Mouse (Mus musculus) left cerebral cortex, postnatal 36 days (tissue): ENCODE measurements around the gene Chad. TPM values are rescaled to one million over a fixed set of nuclear protein-coding genes. Genes with fewer than 3 reads are reported as not detected.

ENCODE experiments used
- DNase-seq, 2 experiments: peaks; one replicate each; pipeline ENCODE4 v3.0.0; 2021 to 2022; ENCODE audit warnings: low spot score in 2 of 2, mixed read lengths in 1 of 2
- intact Hi-C: fragments of 180-260 bp; cut with DNase I; formaldehyde crosslinking; loops from one replicate; pipeline ENCODE4 v1.15.1; 2025
- total RNA-seq, 2 experiments: library from RNA; stranded (reverse); gene quantifications; 2 replicates each; pipeline ENCODE4 v1.2.3; 2021

The Chad gene
- under 1 TPM in 1 of 2 experiments, not detected in 1; 0.20 TPM for total RNA-seq

DNA sequence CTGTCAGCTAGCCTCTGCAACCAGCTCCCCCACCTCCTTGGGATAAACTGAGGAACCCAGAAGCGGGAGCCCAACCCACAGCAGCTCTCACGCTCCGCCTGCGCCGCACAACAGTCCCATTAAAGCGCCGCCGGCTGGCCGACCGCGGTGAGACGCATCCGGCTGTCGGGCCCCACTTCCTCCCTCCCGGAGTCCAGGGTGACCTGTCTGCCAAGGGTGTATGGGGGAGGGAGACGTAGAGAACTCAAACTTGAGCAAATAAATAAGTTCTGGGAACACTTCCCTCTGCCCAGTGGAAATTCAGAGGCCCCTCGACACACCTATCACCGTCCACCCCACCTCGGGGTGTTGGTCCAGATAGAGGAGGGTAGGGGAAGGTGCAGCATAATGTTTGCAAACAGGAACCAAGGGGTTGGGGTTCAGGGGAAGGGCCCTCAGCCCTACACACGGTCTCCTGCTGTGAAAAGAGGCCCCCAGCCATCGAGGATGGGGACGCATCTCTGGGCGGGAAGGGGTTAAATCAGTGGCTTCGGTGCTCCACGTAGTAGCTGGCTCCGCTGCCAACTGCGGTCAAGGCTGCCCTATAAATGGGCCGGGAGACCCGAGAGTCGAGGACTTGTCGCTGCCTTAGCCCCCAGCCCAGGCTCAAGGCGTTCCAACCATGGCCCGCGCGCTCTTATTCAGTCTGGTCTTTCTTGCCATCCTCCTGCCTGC is at the start of gene Chad:
Chad (plus strand) TSS at position 611 of the 714 bp plus-strand sequence.
- intact Hi-C loops, result no loop called here
- DNase-seq, result no peak

GRCm38 (mm10) chr11:94521219-94521843 is 43.5 kb upstream of the Chad start, which contains the start of gene Mycbpap:
TSS of gene Mycbpap (minus strand) at chr11:94521742.
- DNase-seq, result peak; percentile 68 to 75
- intact Hi-C loops, result no loop called here

- DNase-seq, result no peak
- intact Hi-C loops, result no loop called here
Observed at GRCm38 (mm10) chr11:94526171-94526879, 38.5 kb upstream of the Chad start.

DNA sequence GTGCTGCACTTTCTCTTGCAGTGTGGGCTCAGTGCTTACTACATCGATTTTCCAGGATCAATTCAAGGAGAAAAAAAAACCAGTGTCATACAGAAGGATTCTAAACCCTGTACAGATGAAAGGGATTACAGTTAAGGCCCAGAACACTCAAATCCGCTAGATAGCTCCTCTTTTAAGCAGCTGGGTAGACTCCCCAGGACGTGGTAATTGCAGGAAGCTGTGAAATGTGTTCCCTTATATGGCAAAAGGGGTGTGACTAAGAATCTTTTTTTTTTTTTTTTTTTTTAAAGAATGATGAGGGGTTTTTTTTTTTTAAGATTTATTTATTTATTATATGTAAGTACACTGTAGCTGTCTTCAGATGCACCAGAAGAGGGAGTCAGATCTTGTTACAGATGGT is 36.0 kb upstream of the Chad start:
- no peak for DNase-seq
- intact Hi-C loops, result no loop called here

DNA sequence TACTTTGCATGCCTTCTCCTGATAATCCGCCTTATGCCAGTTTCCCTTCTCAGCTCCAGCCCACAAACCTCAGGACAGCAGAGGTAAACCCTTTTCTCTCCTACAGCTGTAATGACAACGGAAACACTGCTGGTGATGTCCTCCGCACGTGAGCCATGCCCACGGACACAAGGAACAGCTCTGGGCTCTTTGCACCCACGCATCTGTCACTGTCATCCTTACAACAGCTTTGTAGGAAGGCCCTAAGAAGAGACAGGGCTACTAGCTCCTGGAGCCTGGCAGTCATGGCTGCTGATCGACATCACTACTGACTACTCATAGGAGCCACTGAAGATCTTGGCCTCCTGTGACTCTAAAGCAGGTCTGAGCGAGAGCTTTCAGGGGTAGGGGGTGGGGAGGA is 31.7 kb upstream of the Chad start:
- intact Hi-C loops, result no loop called here
- DNase-seq, result peak; percentile 32 to 37

- intact Hi-C loops, result no loop called here
- DNase-seq, result no peak
Observed at GRCm38 (mm10) chr11:94538733-94539292, 26.0 kb upstream of the Chad start.

GRCm38 (mm10) chr11:94539761-94540160 is 25.1 kb upstream of the Chad start:
- no peak for DNase-seq
- intact Hi-C loops, result loop anchor here (5.0 kb wide), 1 partner anchor 197 kb away; no protein-coding TSS in a partner anchor

DNA sequence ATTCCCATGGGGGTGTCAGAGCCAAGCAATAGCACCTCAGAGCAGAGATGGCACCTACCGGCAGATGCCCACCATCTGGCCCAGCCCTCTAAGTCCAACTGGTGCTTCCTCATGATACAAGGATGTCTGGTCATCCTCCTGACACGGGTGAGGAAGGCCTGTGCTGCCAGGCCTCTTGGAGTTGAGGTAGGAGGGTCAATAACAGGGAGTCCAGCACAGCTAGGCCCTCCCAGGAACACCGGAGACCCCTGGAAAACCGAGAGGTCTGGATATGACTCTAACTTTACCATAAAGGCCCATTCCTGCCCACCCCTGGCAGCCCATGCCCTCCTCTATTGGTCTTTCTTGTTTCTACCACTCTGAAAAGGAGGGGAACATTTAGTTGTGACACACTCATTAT is 22.4 kb upstream of the Chad start:
- no peak for DNase-seq
- intact Hi-C loops, result loop anchor here (5.0 kb wide), 1 partner anchor 200 kb away; no protein-coding TSS in a partner anchor

DNA sequence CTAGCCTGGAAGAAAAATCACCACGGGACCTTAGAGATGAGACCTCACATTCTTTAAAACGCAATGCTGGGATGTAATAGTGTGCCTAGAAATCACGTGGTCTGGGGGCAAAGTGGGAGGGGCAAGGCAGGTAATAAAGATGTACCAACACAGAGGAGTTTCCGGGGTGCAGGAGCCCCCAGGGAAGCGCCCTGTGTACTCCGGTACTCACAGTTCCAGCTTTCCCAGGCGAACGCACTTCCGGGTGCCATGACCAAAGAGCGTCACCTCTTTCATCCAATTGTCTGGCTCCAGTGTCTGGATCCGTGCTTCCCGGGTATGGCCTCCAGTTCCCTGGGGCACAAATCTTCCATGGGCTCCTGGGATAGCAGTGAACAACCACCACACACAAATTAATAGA is 21.5 kb upstream of the Chad start:
- intact Hi-C loops, result loop anchor here (5.0 kb wide), 1 partner anchor 201 kb away; no protein-coding TSS in a partner anchor
- DNase-seq, result no peak

GRCm38 (mm10) chr11:94543932-94544331 is 20.9 kb upstream of the Chad start:
- DNase-seq, result peak; percentile 89 to 92
- intact Hi-C loops, result loop anchor here (5.0 kb wide), 1 partner anchor 202 kb away; no protein-coding TSS in a partner anchor

DNA sequence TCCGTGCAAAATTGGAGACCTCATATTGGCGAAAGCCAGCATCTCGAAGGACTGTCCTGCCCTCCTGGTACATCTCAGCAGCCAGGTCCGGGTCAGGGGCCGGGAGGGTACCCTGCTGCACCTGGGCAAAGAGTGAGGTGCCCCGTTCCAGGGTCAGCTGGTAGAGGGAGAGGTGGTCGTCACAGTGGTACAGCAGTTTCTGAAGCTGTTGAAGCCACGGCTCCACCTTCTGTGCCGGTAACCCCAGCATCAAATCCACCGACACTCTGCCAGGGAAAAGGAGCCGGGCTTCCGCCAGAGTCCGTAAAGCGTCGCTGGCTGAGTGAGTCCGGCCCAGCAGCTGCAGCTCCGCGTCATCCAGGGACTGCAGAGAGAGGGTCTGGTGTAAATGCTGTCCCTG is 20.4 kb upstream of the Chad start:
- DNase-seq, result peak; percentile 21 to 45
- intact Hi-C loops, result loop anchor here (5.0 kb wide), 1 partner anchor 202 kb away; no protein-coding TSS in a partner anchor

DNA sequence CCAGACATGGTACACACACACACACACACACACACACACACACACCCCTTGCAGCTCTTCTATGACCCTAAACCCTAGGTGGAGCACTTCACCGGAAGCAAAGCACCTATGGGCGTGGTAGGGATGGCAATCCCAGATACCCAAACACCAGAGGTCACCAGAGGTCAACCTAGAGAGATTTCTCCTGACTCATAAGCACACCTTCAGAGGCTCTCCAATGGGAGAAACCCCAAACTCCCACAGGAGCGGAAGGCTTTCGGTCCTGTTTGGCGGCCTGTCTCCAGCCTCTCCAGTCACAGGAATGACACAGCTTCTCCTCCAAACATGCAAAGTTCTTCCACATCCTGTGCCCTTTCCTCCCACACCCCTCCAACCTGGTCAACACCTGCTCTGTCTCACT is 18.5 kb upstream of the Chad start:
- DNase-seq, result no peak
- intact Hi-C loops, result loop anchor here (5.0 kb wide), 3 partner anchors 59 to 124 kb away; partner anchors contain the start of genes Lrrc59 and Spata20

GRCm38 (mm10) chr11:94547271-94547670 is 17.6 kb upstream of the Chad start:
- DNase-seq, result no peak
- intact Hi-C loops, result loop anchor here (5.0 kb wide), 3 partner anchors 60 to 125 kb away; partner anchors contain the start of genes Lrrc59 and Spata20

GRCm38 (mm10) chr11:94548041-94548784 is 16.6 kb upstream of the Chad start:
- intact Hi-C loops, result loop anchor here (2.0 to 5.0 kb wide), 4 partner anchors 61 to 219 kb away; partner anchors contain the start of genes Ankrd40, Lrrc59 and Spata20
- no peak for DNase-seq

DNA sequence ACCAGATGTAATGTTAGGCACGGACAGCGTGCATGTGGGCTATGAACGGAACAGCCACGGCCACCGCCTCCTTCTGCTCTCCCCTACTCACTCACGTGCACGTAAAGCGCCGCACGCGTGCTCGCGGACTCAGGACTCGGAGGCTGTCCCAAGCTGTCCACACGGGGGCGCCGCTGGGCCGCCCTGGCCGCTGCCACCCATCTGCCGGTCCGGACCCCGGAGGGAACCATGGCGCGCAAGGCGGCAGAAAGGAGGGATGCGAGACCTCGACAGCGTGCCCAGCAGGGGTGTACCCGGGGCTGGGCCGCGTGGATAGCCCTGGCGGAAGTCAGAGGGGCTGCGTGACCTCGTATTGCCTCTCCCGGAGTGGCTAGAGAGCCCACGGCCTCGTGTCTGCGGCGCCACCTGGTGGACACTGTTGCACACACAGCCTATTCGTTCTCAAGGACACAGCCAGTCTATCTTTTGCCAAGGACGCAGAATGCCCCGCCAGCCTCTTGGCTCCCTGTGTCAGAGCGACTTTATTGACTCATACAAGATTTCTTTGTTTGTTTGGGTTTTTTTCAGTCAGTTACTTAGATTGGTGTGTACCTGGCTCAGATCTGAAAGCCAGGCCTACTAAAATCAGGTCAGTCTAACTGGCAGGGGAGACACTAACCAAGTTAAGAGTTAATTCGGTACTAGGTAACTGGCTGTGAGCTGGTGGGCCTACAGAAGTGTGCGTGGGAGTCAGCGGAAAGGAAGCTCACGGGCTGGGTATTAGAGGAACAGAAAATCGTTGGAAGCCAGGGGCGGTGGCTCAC is 15.8 kb upstream of the Chad start, which contains the start of gene Rsad1:
Rsad1 (minus strand) TSS at position 368 of the 803 bp plus-strand sequence.
- peak; percentile 95 to 97 for DNase-seq
- intact Hi-C loops, result loop anchor here (2.0 to 5.0 kb wide), 4 partner anchors 62 to 220 kb away; partner anchors contain the start of genes Ankrd40, Lrrc59 and Spata20

DNA sequence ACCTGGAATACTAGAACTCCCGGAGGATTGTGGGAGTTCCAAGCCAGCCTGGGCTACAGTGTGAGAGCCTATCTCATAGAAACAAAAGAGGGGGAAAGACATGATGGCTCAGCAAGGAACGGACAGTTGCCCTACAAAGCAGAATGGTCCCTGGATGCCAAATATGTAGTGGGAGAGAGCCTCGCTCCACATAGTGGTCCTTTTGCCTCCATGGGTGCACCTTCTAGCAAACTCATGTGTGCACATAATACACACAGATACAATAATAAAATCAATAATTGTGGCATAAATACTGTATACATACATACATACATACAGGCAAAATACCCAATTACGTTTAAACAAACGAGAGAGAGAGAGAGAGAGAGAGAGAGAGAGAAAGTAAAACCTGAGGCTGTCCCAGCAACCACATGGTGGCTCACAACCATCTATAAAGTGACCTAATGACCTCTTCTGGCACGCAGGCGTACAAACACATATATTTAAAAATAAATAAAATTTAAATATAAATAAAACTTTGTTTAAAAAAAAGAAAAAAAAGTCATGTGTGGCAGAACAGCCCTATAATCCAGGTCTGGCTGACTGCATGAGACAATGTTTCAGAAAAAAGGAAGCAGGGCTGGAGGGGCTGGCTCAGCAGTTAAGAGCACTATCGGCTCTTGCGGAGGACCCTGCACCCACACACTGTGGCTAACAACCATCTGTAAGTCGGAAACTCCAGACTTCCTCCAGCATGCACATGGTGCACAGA is 15.0 kb upstream of the Chad start:
- intact Hi-C loops, result loop anchor here (2.0 to 5.0 kb wide), 4 partner anchors 63 to 221 kb away; partner anchors contain the start of genes Ankrd40, Lrrc59 and Spata20
- no peak for DNase-seq

DNA sequence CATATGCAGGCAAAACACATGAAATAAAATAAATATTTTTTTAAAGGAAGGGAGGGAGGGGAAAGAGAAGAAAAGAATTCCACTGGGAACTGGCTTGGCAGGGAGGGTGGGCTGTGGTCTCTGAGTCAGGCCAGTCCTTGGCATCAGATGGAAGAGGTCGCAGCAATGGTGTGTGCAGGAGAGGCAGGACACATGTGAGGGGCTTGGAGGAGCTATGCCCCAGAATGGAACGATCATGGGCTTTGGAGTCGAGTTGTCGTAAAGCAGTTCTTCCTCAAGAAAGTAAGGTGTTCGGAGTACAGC is 14.5 kb upstream of the Chad start:
- intact Hi-C loops, result no loop called here
- DNase-seq, result no peak
